Mouse (Mus musculus): Measurements from ENCODE around the gene Tmem161b. TPM values are rescaled to one million over a fixed set of nuclear protein-coding genes. Genes with fewer than 3 reads are reported as not detected.
"Not testable (repeated sequence)": the region's sequence is repeated elsewhere in the genome, so short reads cannot be mapped to it uniquely, and the experiment has no call there.

The Tmem161b gene
- total RNA-seq (2014; rRNA removed), result 9.3 and 11.2 TPM in 2 replicates
- 2.3 and 2.5 TPM in 2 replicates for polyA plus RNA-seq (2012; rRNA removed)

DNA sequence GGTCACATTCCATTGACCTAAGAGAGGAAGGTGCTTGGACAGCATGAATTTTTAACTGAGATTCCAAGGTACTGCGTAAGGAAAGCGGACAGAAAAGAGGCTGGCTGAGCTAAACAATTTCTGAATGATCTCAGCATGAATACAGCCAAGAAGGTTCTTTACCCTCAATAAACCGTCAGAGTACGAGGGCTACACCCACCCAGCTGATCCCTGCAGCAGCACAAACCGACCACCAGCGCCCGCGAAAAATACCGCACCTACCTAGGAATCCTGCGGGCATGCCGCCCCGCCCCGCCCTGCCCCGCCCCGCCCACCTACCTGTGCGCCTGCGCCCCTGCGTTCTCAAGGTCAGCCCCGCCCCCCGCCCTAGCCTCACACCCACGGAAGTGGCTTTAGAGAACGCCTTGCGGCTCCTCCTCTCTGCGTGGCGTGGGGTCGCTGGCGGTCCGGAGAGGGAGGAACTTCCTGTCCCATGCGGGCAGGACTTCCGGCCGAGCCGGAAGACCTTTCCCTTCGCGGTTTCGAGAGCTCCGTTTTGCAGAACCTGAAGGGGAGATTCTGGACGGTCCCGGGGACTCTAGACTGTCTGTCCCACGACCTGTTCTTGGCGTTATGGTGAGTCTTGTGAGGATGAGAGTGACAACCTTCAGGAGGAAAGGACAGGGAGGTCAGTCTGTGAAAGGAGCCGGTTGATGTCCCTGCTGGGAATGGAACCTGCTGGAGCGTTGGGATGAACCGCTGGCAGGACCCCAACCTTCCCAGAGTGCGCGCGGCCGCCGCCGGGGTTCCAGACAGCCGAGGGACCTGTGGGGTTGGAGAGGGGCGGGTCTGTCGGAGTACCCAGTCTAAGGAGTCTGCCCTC lies at the start of gene Tmem161b:
Gene Tmem161b, plus strand, starts transcription at position 477 of the 862 bp plus-strand sequence.
- Histone ChIP-seq H3K4me3 (ENCODE audit: insufficient read depth, low read depth, low read length) (peak within 1 kb of the TSS; percentile 70), H3K27ac (replicated peaks; ENCODE audit: insufficient read depth, low read depth, low read length) (peak within 1 kb of the TSS; percentile 80), H3K4me1 (ENCODE audit: control insufficient read depth, insufficient read depth, low read length) (peaks cover 3% of the 10 kb centered on the region; the same call in 1 of the 2 replicates), H3K27me3 (ENCODE audit: control insufficient read depth, insufficient read depth, low read length) (no peaks in the 10 kb centered on the region), H3K9ac (ENCODE audit: low read depth, low read length) (peak within 1 kb of the TSS; percentile 76), H3K79me2 (ENCODE audit: control insufficient read depth, insufficient read depth, low read length) (peaks cover 9% of the 10 kb centered on the region; the same call in 1 of the 2 replicates), H3K36me3 (ENCODE audit: control insufficient read depth, insufficient read depth, low read length) (no peaks in the 10 kb centered on the region)
- 1% methylated on average over 49 of the region's 52 CpGs for WGBS
- DNase-seq (ENCODE audit: extremely low read depth, low read depth, low spot score), result peak; percentile 84
- TF ChIP-seq CTCF (IDR thresholded peaks at IDR 0.05; ENCODE audit: low read depth, low read length), result no peak
- TF ChIP-seq POLR2A (IDR thresholded peaks at IDR 0.05; ENCODE audit: extremely low read depth, insufficient read depth, low read length), result 0 out of 2 replicates have a peak, but pooled peaks have one; percentile 41

DNA sequence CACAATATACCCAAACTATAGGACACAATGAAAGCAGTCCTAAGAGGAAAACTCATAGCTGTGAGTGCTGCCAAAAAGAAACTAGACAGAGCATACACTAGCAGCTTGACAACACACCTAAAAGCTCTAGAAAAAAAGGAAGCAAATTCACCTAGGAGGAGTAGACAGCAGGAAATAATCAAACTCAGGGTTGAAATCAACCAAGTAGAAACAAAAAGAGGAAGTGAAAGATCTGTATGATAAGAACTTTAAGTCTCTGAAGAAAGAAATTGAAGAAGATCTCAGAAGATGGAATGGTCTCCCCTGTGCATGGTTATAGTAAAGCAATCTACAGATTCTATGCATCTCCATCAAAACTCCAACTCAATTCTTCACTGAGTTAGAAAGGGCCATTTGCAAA lies 36.3 kb upstream of the Tmem161b start:
- not testable (repeated sequence) for H3K27me3 ChIP-seq (ENCODE audit: control insufficient read depth, insufficient read depth, low read length); H3K36me3 ChIP-seq (ENCODE audit: control insufficient read depth, insufficient read depth, low read length); H3K27ac ChIP-seq (replicated peaks; ENCODE audit: insufficient read depth, low read depth, low read length); DNase-seq (ENCODE audit: extremely low read depth, low read depth, low spot score); H3K4me3 ChIP-seq (ENCODE audit: insufficient read depth, low read depth, low read length); H3K9ac ChIP-seq (ENCODE audit: low read depth, low read length); H3K79me2 ChIP-seq (ENCODE audit: control insufficient read depth, insufficient read depth, low read length); H3K4me1 ChIP-seq (ENCODE audit: control insufficient read depth, insufficient read depth, low read length)

DNA sequence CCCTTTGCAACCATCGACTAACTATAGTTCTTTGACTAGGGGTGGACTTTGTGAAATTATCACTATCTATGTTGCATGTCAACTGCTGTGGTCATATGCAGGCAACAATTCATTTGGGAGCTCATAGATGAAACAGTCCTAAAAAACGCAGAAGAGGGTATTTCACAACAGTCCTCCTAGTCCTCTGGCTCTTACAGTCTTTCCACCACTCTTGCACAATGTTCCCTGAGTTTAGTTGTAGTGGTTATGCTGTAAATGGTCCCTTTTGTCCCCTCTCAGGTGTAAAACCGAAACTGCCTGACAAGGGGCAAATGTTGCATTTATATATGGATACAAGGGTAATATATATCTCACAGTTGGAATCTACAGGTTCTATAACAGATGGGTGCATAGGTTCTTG lies 29.4 kb upstream of the Tmem161b start:
- TF ChIP-seq CTCF (IDR thresholded peaks at IDR 0.05; ENCODE audit: low read depth, low read length) (no peak), POLR2A (IDR thresholded peaks at IDR 0.05; ENCODE audit: extremely low read depth, insufficient read depth, low read length) (no peak)
- 67% methylated on average over 3 of the region's 3 CpGs for WGBS
- Histone ChIP-seq H3K36me3 (ENCODE audit: control insufficient read depth, insufficient read depth, low read length) (no peaks in the 10 kb centered on the region), H3K79me2 (ENCODE audit: control insufficient read depth, insufficient read depth, low read length) (no peaks in the 10 kb centered on the region), H3K27ac (replicated peaks; ENCODE audit: insufficient read depth, low read depth, low read length) (no peak overlapping the region), H3K27me3 (ENCODE audit: control insufficient read depth, insufficient read depth, low read length) (no peaks in the 10 kb centered on the region), H3K9ac (ENCODE audit: low read depth, low read length) (no peak overlapping the region), H3K4me1 (ENCODE audit: control insufficient read depth, insufficient read depth, low read length) (no peaks in the 10 kb centered on the region), H3K4me3 (ENCODE audit: insufficient read depth, low read depth, low read length) (no peak overlapping the region)
- DNase-seq (ENCODE audit: extremely low read depth, low read depth, low spot score), result no peak

DNA sequence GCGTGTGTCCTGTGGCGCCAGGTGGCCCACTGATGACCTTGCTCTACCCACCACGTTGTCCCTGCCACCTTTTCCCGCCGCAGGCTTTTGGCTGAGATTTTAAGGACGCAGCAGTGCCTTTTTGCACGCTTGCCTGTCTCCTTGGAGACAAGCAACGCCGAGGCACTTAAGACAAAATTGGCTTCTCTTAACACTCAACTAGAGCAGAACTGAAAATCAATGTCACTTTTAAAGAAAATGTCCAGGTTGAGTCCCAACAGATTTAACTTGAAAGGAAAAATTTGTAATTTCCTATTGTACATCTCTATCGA lies 541 bp downstream of the Tmem161b start:
- no peak for TF ChIP-seq POLR2A (IDR thresholded peaks at IDR 0.05; ENCODE audit: extremely low read depth, insufficient read depth, low read length)
- no peak for TF ChIP-seq CTCF (IDR thresholded peaks at IDR 0.05; ENCODE audit: low read depth, low read length)
- Histone ChIP-seq H3K9ac (ENCODE audit: low read depth, low read length) (peak overlapping the region; percentile 76), H3K4me3 (ENCODE audit: insufficient read depth, low read depth, low read length) (peak overlapping the region; percentile 70), H3K4me1 (ENCODE audit: control insufficient read depth, insufficient read depth, low read length) (peaks cover 3% of the 10 kb centered on the region; the same call in 1 of the 2 replicates), H3K79me2 (ENCODE audit: control insufficient read depth, insufficient read depth, low read length) (peaks cover 11% of the 10 kb centered on the region; the same call in 1 of the 2 replicates), H3K27me3 (ENCODE audit: control insufficient read depth, insufficient read depth, low read length) (no peaks in the 10 kb centered on the region), H3K27ac (replicated peaks; ENCODE audit: insufficient read depth, low read depth, low read length) (peak overlapping the region; percentile 80; the same call in 1 of the 2 replicates), H3K36me3 (ENCODE audit: control insufficient read depth, insufficient read depth, low read length) (no peaks in the 10 kb centered on the region)
- WGBS, result 2% methylated on average over 10 of the region's 10 CpGs
- no peak for DNase-seq (ENCODE audit: extremely low read depth, low read depth, low spot score)

DNA sequence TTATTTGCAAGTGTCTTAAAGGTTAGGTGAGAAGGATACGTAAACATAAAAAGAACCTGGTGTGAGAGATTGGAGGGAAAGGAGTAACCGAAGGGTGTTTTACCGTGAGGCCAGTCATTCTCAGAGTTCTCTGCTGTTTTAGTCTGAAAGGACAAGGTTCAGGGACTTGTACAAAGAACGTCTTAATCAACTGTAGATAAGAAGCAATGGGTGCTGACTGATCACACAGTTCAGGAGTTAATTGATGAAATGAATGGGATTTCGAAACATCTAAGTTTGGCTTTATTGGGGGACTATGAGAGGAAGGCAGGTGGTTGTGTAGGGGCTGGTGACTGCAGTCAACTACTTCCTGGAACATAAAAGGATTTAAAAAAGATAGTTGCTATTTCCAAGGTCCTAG lies 922 bp downstream of the Tmem161b start:
- 23% methylated on average over 5 of the region's 5 CpGs for WGBS
- Histone ChIP-seq H3K9ac (ENCODE audit: low read depth, low read length) (no peak overlapping the region), H3K27ac (replicated peaks; ENCODE audit: insufficient read depth, low read depth, low read length) (no peak overlapping the region), H3K4me1 (ENCODE audit: control insufficient read depth, insufficient read depth, low read length) (peaks cover 3% of the 10 kb centered on the region; the same call in 1 of the 2 replicates), H3K36me3 (ENCODE audit: control insufficient read depth, insufficient read depth, low read length) (no peaks in the 10 kb centered on the region), H3K79me2 (ENCODE audit: control insufficient read depth, insufficient read depth, low read length) (peaks cover 14% of the 10 kb centered on the region; the same call in 1 of the 2 replicates), H3K27me3 (ENCODE audit: control insufficient read depth, insufficient read depth, low read length) (no peaks in the 10 kb centered on the region), H3K4me3 (ENCODE audit: insufficient read depth, low read depth, low read length) (peak overlapping the region; percentile 70; the same call in 1 of the 2 replicates)
- peak; percentile 28 for DNase-seq (ENCODE audit: extremely low read depth, low read depth, low spot score)
- TF ChIP-seq CTCF (IDR thresholded peaks at IDR 0.05; ENCODE audit: low read depth, low read length) (no peak), POLR2A (IDR thresholded peaks at IDR 0.05; ENCODE audit: extremely low read depth, insufficient read depth, low read length) (no peak)

DNA sequence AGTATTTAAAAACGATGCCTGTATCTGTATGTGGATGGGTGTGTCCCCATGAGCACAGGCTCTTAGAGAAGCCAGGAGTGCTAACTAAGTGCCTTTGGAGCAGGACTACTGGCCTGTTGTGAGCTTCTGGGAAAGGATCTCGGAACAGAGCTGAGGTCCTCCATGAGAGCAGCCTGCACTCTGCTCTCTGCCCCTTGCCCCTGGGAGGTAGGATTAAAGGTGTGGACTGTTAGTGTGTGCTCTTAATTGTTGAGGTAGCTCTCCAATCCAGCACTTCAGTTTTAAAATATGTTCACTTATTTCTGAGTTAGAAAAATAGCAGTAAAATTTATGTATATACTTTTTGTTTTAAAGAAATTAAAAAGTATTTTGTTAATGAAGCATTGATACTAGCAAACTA lies 11.9 kb downstream of the Tmem161b start:
- TF ChIP-seq POLR2A (IDR thresholded peaks at IDR 0.05; ENCODE audit: extremely low read depth, insufficient read depth, low read length) (no peak), CTCF (IDR thresholded peaks at IDR 0.05; ENCODE audit: low read depth, low read length) (no peak)
- peak overlapping the region; percentile 18; the same call in 1 of the 2 replicates for H3K27ac ChIP-seq (replicated peaks; ENCODE audit: insufficient read depth, low read depth, low read length)
- 53% methylated on average over 2 of the region's 2 CpGs for WGBS
- H3K36me3 ChIP-seq (ENCODE audit: control insufficient read depth, insufficient read depth, low read length), result no peaks in the 10 kb centered on the region
- no peak overlapping the region for H3K4me3 ChIP-seq (ENCODE audit: insufficient read depth, low read depth, low read length)
- no peaks in the 10 kb centered on the region for H3K27me3 ChIP-seq (ENCODE audit: control insufficient read depth, insufficient read depth, low read length)
- peaks cover 6% of the 10 kb centered on the region for H3K4me1 ChIP-seq (ENCODE audit: control insufficient read depth, insufficient read depth, low read length)
- DNase-seq (ENCODE audit: extremely low read depth, low read depth, low spot score), result peak; percentile 56
- H3K9ac ChIP-seq (ENCODE audit: low read depth, low read length), result no peak overlapping the region
- peaks cover 19% of the 10 kb centered on the region; the same call in 1 of the 2 replicates for H3K79me2 ChIP-seq (ENCODE audit: control insufficient read depth, insufficient read depth, low read length)

All from liver, adult 2 months (tissue).